Comparison of ENCODE assay signal across 26 mouse cellular contexts in the genomic region with DNA sequence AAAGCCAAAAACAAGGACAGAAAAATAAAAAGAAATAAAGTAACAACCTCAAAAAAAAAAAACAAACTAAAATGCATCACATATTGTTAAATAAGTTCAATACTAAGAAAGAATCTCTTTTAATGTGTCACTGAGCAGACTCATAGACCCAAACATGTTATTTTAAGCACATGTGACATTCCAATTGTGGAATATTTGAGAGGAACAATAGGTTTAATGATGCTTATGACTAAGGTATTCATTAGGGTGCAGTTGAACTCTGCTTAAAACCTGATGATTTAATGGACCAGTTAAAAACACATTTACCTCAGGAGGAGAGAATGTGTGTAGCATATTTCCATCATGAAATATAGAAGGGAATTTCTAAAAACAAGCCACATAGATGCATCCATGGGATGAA.
"Had no signal": no experiment of that assay in that cellular context is flagged by ENCODE, and none has a peak within 500 bp of the region (broad histone marks: within the 10 kb centered on the region; RNA-seq: fewer than 3 reads in every experiment).

No protein-coding gene starts in this region.

- H3K4me1 ChIP-seq: embryonic facial prominence, embryonic 10.5 days; embryonic facial prominence, embryonic 13.5 days; embryonic facial prominence, embryonic 15.5 days; forebrain, embryonic 10.5 days had no signal

- H3K4me3 ChIP-seq: embryonic facial prominence, embryonic 10.5 days; embryonic facial prominence, embryonic 12.5 days; embryonic facial prominence, embryonic 13.5 days; embryonic facial prominence, embryonic 15.5 days; erythroblast, embryonic 14.5 days; forebrain, embryonic 10.5 days; forebrain, embryonic 12.5 days; forebrain, embryonic 13.5 days; forebrain, embryonic 15.5 days; gastrocnemius, adult 2 months; heart, adult 2 months had no signal

- H3K27ac ChIP-seq: embryonic facial prominence, embryonic 10.5 days; embryonic facial prominence, embryonic 12.5 days; embryonic facial prominence, embryonic 13.5 days; embryonic facial prominence, embryonic 15.5 days; forebrain, embryonic 10.5 days; forebrain, embryonic 12.5 days; forebrain, embryonic 13.5 days; forebrain, embryonic 15.5 days; gastrocnemius, adult 2 months; heart, adult 2 months had no signal

- DNase-seq: cerebellum, adult 9-10 months; cerebellum, adult 9-11 months; cerebellum, postnatal 10 days; cerebellum, postnatal 14 days; cerebellum, postnatal 25 days; cerebellum, postnatal 36 days; embryo, embryonic 11 days; forebrain, postnatal 0 days; gastrocnemius, adult 2 months; gastrocnemius, postnatal 10 days; gastrocnemius, postnatal 14 days; gastrocnemius, postnatal 25 days; heart, adult 11 months; heart, adult 18-20 months; heart, adult 2 months had no signal

- H3K4me2 ChIP-seq: embryonic facial prominence, embryonic 12.5 days; embryonic facial prominence, embryonic 13.5 days; embryonic facial prominence, embryonic 15.5 days; forebrain, embryonic 12.5 days; forebrain, embryonic 13.5 days; forebrain, embryonic 15.5 days had no signal

- H3K9ac ChIP-seq: embryonic facial prominence, embryonic 12.5 days; embryonic facial prominence, embryonic 13.5 days; embryonic facial prominence, embryonic 15.5 days; forebrain, embryonic 12.5 days; forebrain, embryonic 13.5 days; forebrain, embryonic 15.5 days; forebrain, postnatal 0 days had no signal

- ATAC-seq: forebrain, embryonic 13.5 days; forebrain, embryonic 14.5 days; forebrain, embryonic 15.5 days; forebrain, embryonic 16.5 days; forebrain, postnatal 0 days had no signal

- H3K27me3 ChIP-seq: embryonic facial prominence, embryonic 12.5 days; embryonic facial prominence, embryonic 13.5 days; embryonic facial prominence, embryonic 15.5 days; forebrain, embryonic 12.5 days; forebrain, embryonic 13.5 days; forebrain, embryonic 15.5 days had no signal

- H3K9me3 ChIP-seq: embryonic facial prominence, embryonic 10.5 days; embryonic facial prominence, embryonic 12.5 days; embryonic facial prominence, embryonic 13.5 days; embryonic facial prominence, embryonic 15.5 days; forebrain, embryonic 10.5 days; forebrain, embryonic 12.5 days; forebrain, embryonic 13.5 days; forebrain, embryonic 15.5 days had no signal

- H3K36me3 ChIP-seq: embryonic facial prominence, embryonic 10.5 days; embryonic facial prominence, embryonic 12.5 days; embryonic facial prominence, embryonic 13.5 days; embryonic facial prominence, embryonic 15.5 days; forebrain, embryonic 10.5 days; forebrain, embryonic 12.5 days; forebrain, embryonic 15.5 days had no signal
